Mouse (Mus musculus) olfactory bulb, adult 2 months (tissue): ENCODE results near the gene Ppp1r8.

ENCODE experiments used
- CTCF ChIP-seq: fragments of 200-500 bp; IDR thresholded peaks from 2 replicates; pipeline ENCODE4 v1.5.1; 2012; ENCODE audit warnings: low read depth, mild to moderate bottlenecking, low read length, moderate library complexity; ENCODE audit not compliant: insufficient read depth
- POLR2A ChIP-seq: fragments of 200-500 bp; IDR thresholded peaks from 2 replicates; pipeline ENCODE4 v1.6.1; 2012; ENCODE audit warnings: mild to moderate bottlenecking, low read depth, low read length, moderate library complexity; ENCODE audit not compliant: insufficient read depth

DNA sequence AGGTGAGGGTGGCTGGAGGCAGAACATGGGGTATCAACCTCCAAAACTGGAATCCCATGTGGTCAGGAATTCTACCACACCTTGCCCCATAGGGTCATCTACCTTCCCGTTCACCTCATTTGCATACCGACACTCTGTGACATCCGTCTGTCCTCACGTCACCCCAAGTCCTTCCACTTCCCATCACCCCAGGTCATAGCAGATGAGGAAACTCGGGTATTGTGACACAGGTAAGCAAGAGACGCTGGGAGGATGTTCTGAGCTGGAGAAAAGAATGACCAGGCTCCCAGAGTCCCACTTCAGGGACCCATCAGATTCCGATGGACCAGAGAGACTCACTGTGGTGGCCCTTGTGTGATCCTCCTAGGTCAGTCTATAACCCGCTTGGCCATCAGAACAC lies 48.2 kb downstream of the Ppp1r8 start:
- TF ChIP-seq CTCF, result no peak
- no peak for TF ChIP-seq POLR2A
